Mouse (Mus musculus) heart, postnatal 25 days (tissue): ENCODE results near the gene Glyr1. TPM values are rescaled to one million over a fixed set of nuclear protein-coding genes. Genes with fewer than 3 reads are reported as not detected.

Experiments used
- DNase-seq: peaks from one replicate; pipeline ENCODE4 v3.0.0; 2022; ENCODE audit warnings: low spot score
- intact Hi-C: fragments of 180-260 bp; cut with DNase I; formaldehyde crosslinking; loops from one replicate; pipeline ENCODE4 v1.15.1; 2025
- total RNA-seq, 2 experiments: library from RNA; stranded (reverse); gene quantifications; 2 replicates each; pipeline ENCODE4 v1.2.3; 2021

Gene Glyr1
- total RNA-seq: 10 to 100 TPM; 42.4 to 46.8 TPM

DNA sequence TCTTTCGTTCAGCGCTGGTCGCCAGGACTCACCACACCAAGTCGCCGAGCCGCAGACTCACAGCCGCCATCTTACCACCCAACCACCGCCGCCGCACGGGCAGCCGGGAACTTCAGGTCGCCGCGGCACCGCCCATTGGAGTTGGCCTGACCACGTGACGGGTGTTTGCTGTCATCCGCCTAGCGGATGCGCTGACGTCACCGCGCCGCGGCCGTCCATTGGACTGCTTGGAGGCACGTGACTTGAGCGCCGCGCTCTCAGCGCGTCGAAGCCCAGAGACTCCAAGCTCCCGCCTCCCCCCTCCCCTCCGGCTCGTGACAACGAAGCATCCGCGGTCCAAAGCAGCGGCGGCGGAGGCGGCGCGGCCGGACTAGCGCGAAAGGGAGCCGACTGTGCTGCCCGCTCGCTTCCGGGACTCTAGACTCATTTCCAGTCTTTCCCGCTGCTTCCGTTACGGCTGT is at the start of gene Glyr1, which contains the start of gene Ubn1:
TSS of gene Glyr1 (minus strand) at position 90 of the 461 bp plus-strand sequence.
TSS of gene Ubn1 (plus strand) at position 284 of the 461 bp plus-strand sequence.
- intact Hi-C loops: loop anchor here (5.0 kb wide), 2 partner anchors 33 to 88 kb away; partner anchors contain the start of gene Anks3
- DNase-seq: peak; percentile 99

DNA sequence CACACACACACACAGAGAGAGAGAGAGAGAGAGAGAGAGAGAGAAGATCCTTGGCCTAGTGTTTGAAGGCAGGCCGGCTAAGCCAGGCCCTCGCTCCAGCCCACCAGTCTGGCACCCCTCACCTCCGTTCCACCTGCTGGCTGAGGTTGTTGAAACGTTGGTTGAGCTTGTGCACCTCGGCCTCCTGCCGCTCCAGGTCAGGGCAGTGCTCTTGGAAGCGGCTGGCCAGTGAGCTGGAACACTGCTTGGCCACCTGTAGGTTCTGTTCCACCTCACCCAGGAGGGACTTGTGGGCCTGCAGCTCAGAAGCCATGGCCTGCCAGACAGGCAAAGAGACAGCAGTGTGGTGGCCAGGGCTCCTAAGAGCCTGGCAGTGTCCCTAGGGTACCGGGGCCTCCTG is 46.8 kb upstream of the Glyr1 start:
- DNase-seq: no peak
- intact Hi-C loops: no loop called here

- intact Hi-C loops: no loop called here
- no peak for DNase-seq
These were observed 43.6 kb upstream of the Glyr1 start for GRCm38 (mm10) chr16:5093285-5093684.

DNA sequence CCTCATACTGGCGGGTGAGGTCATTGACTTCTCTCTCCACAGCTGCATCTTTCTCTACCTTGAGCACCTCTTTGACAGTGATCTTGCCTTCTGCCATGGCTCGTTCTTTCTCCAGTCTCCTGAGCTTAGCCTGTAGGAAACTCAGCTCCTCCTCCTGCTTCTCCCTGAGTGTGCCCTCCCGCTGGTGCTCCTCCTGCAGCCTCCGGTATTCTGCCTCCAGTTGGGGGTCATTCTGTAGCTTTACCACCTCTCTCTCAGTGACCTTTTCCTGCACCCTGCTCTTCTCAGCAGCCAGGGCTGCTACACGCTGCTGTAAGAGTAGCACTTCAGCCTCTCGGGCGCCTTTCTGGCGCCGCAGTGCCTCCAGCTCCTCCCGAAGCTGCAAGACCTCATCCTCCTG is 39.4 kb upstream of the Glyr1 start:
- no peak for DNase-seq
- intact Hi-C loops: no loop called here

DNA sequence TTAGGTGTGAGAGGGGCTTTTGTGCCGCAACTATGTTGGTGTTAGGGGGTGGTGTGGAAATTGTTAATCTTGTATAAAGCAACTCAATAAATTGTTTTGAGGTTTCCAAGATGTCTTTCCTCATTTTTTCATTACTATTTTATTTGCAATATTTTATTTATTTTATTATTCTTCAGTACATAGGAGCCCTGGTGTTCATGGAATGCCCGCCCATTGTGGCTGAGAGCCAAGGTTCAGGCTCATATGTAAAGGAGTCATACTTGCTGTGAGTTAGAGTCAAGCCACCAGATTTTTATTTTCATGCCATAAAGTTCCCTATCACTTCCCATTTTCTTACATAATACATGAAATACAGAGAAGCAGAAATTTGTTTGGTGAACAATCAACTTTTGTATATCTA is 36.5 kb upstream of the Glyr1 start:
- no peak for DNase-seq
- intact Hi-C loops: no loop called here

- intact Hi-C loops: no loop called here
- DNase-seq: no peak
These were observed 35.5 kb upstream of the Glyr1 start for GRCm38 (mm10) chr16:5085196-5085595.

DNA sequence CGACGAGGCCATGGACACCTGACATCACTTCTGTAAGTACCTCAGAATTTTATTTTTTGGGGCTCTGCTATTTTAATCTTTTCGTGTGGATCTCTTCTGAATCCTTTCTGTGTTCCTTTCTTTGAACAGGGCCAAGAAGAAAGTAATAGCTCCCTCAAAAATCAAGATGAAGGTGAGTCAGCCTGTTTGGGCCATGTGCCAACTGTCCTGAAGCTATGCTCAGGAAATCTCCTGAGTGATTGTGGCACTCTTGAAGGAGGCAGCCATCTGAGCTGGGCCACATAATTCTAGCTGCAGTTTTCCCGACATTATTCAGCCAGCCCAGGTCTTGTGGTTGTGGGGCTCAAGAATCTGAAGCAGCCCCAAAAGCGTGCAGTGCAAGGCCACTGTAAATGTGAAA is 24.7 kb upstream of the Glyr1 start:
- intact Hi-C loops: no loop called here

GRCm38 (mm10) chr16:5071974-5072373 is 22.3 kb upstream of the Glyr1 start:
- intact Hi-C loops: no loop called here

More for the DNA sequence above, 24.7 kb upstream of the Glyr1 start:
- no peak for DNase-seq

GRCm38 (mm10) chr16:5070321-5070720 is 20.7 kb upstream of the Glyr1 start:
- DNase-seq: no peak
- intact Hi-C loops: no loop called here

More at GRCm38 (mm10) chr16:5071974-5072373, 22.3 kb upstream of the Glyr1 start:
- no peak for DNase-seq

DNA sequence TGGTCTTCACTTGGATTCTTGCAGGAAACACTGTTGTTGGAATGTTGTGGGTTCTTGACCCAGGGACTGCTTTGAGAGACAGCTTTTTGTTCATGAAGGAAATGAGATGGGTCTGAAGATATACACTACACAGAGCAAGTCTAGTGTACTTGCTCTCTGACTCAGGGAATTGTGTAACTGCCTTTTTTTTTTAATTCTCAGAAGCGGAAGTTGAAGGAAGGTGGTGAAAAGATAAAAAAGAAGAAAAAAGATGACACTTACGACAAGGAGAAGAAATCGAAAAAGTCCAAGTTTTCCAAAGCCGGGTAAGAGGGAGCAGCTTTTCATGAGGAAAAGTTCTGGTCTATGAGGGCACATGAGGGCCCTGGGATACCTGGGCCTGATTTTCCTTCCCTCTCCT is 13.8 kb upstream of the Glyr1 start:
- DNase-seq: no peak

GRCm38 (mm10) chr16:5058114-5058513 is 8.5 kb upstream of the Glyr1 start:
- no peak for DNase-seq
- intact Hi-C loops: loop anchor here (5.0 kb wide), 1 partner anchor 84 kb away; no protein-coding TSS in a partner anchor

More for the DNA sequence above, 13.8 kb upstream of the Glyr1 start:
- intact Hi-C loops: no loop called here

- intact Hi-C loops: loop anchor here (5.0 kb wide), 1 partner anchor 33 kb away; no protein-coding TSS in a partner anchor
- peak; percentile 76 for DNase-seq
These were observed 818 bp upstream of the Glyr1 start for GRCm38 (mm10) chr16:5050251-5051110.

GRCm38 (mm10) chr16:5049182-5049773 is 385 bp downstream of the Glyr1 start:
- DNase-seq: no peak
- intact Hi-C loops: loop anchor here (5.0 kb wide), 1 partner anchor 87 kb away; the partner anchor contains the start of gene Anks3

GRCm38 (mm10) chr16:5045322-5045721 is 4.3 kb downstream of the Glyr1 start:
- DNase-seq: no peak
- intact Hi-C loops: loop anchor here (5.0 kb wide), 1 partner anchor 83 kb away; the partner anchor contains the start of gene Anks3

DNA sequence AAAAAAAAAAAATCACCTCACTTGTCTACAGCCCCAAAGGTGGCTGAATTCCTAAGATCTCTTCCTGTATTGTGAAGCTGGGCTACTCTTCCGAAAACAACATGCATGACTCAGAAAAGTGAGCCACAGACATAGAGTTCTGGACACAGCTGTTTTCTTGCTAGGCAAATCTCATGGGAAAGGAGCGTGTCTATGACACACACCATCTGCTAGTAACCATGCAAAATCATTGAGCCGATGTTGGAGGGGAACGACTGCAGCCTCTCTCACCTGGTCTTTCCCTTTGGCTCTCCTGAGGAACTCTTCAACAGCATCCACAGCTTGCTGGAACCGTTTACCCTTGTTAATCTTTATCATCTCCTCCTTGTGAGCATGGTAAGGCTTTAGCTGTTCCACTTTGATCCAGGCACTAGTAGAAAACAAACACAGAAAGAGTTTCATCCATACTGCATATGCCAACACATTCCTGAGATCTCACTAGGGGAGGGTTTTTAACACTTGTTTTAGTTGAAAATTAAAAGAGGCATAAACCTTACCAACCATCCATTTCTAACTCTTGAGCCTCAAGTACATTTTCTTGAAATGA is 12.9 kb downstream of the Glyr1 start:
- intact Hi-C loops: no loop called here
- no peak for DNase-seq

DNA sequence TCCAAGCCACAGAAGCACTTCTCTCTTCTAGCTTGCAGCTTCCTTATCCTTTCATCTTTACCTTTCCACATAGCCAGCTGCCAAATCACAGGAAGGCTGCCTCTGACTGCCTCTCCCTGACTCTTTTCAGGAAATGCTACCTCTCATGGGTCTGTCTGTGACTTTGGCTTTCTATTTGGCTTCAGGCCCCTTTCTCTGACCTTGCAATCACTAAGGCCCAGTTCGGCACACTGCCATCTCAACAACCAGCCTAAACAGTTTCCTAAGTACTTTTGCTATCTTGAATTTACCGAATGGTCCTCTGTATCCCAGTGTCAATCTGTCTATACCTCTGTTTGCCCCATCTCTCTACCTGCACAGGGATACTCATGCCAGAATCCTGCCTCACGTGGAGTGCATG is 14.1 kb downstream of the Glyr1 start:
- DNase-seq: no peak
- intact Hi-C loops: no loop called here

DNA sequence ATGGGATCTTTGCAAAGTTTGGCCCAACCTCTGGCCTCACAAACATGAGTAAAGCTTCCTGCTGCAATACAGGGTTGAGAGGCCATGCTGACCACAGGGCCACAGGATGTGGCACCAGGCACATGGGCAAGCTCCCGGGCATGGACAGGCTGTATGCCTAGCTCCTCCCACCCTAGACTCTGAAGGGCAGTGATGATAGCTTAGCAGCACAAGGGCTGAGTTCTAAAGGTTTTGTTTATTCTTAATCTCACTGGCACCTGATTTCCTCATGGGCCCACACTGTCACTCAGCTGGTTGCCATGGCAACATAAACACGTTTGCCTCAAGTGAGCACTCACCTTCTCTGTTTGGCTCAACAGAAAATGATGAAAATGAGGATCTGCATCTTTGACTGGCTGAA is 19.8 kb downstream of the Glyr1 start:
- intact Hi-C loops: no loop called here
- no peak for DNase-seq

DNA sequence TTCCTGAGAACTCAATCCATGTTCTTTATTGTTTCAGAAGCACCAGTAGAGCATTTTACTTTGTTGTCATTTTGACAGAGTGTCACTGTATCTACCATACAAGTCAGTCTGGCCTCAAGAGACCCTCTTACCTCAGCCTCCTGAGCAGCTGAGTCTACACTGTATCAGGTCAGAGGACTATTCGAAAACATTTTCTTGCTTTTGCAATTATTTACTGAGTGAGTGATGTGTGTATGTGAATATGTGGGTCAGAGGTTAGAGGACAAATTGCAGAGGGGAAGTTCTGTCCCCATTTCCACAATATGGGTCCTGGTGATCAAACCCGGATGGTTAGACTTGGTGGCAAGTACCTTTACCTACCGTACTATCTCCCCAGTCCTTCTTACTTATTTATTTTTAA is 25.6 kb downstream of the Glyr1 start:
- DNase-seq: no peak
- intact Hi-C loops: no loop called here

- intact Hi-C loops: loop anchor here (5.0 kb wide), 1 partner anchor 47 kb away; no protein-coding TSS in a partner anchor
These were observed 35.1 kb downstream of the Glyr1 start for GRCm38 (mm10) chr16:5014578-5014977.

More at GRCm38 (mm10) chr16:5014578-5014977, 35.1 kb downstream of the Glyr1 start:
- no peak for DNase-seq
